Mouse (Mus musculus): ENCODE data around the gene Stum. TPM values are rescaled to one million over a fixed set of nuclear protein-coding genes. Genes with fewer than 3 reads are reported as not detected.
A peak's percentile ranks its signal among the peaks of the same experiment; 100 is the strongest.

Gene Stum
- polyA plus RNA-seq, 1 experiment from 2014 or later: 0.14 TPM

- peaks cover 44% of the 10 kb centered on the region for H3K4me1 ChIP-seq (replicated peaks; ENCODE audit: control insufficient read depth, insufficient read depth, low read length)
- H3K9me3 ChIP-seq (ENCODE audit: control insufficient read depth, low read length): no peaks in the 10 kb centered on the region
- H3K27me3 ChIP-seq (replicated peaks; ENCODE audit: control insufficient read depth, insufficient read depth, low read length): no peaks in the 10 kb centered on the region
- DNase-seq (ENCODE audit: low spot score) (no peak), ATAC-seq (replicated peaks; ENCODE audit: low FRiP score) (peak; percentile 11; the same call in 1 of the 2 replicates)
- H3K9ac ChIP-seq (ENCODE audit: low read depth, low read length): 0 out of 2 replicates have a peak overlapping the region, but pooled peaks have one; percentile 35
- H3K27ac ChIP-seq (ENCODE audit: low read depth, low read length): peak overlapping the region; percentile 77
- 38% methylated on average over 32 of the region's 32 CpGs for WGBS
- no peaks in the 10 kb centered on the region for H3K36me3 ChIP-seq (ENCODE audit: control insufficient read depth, insufficient read depth, low read length)
- peak overlapping the region; percentile 47 for H3K4me2 ChIP-seq
- no peak overlapping the region for H3K4me3 ChIP-seq (ENCODE audit: low read depth, low read length)
Observed at GRCm38 (mm10) chr1:180403694-180404606, 79.4 kb downstream of the Stum start.

GRCm38 (mm10) chr1:180403357-180403693 lies 80.0 kb downstream of the Stum start:
- Histone ChIP-seq H3K4me2 (peak overlapping the region; percentile 47), H3K36me3 (ENCODE audit: control insufficient read depth, insufficient read depth, low read length) (no peaks in the 10 kb centered on the region), H3K4me1 (replicated peaks; ENCODE audit: control insufficient read depth, insufficient read depth, low read length) (peaks cover 40% of the 10 kb centered on the region), H3K9ac (ENCODE audit: low read depth, low read length) (no peak overlapping the region), H3K27me3 (replicated peaks; ENCODE audit: control insufficient read depth, insufficient read depth, low read length) (no peaks in the 10 kb centered on the region), H3K27ac (ENCODE audit: low read depth, low read length) (peak overlapping the region; percentile 77), H3K9me3 (ENCODE audit: control insufficient read depth, low read length) (no peaks in the 10 kb centered on the region), H3K4me3 (ENCODE audit: low read depth, low read length) (no peak overlapping the region)
- 70% methylated on average over 8 of the region's 8 CpGs for WGBS
- no peak for DNase-seq (ENCODE audit: low spot score)
- no peak for ATAC-seq (replicated peaks; ENCODE audit: low FRiP score)

- no peaks in the 10 kb centered on the region for H3K27me3 ChIP-seq (replicated peaks; ENCODE audit: control insufficient read depth, insufficient read depth, low read length)
- 73% methylated on average over 11 of the region's 11 CpGs for WGBS
- H3K36me3 ChIP-seq (ENCODE audit: control insufficient read depth, insufficient read depth, low read length): no peaks in the 10 kb centered on the region
- H3K9me3 ChIP-seq (ENCODE audit: control insufficient read depth, low read length): no peaks in the 10 kb centered on the region
- no peak overlapping the region for H3K4me2 ChIP-seq
- H3K4me3 ChIP-seq (ENCODE audit: low read depth, low read length): no peak overlapping the region
- no peak overlapping the region for H3K9ac ChIP-seq (ENCODE audit: low read depth, low read length)
- H3K4me1 ChIP-seq (replicated peaks; ENCODE audit: control insufficient read depth, insufficient read depth, low read length): peaks cover 35% of the 10 kb centered on the region
- DNase-seq (ENCODE audit: low spot score) (no peak), ATAC-seq (replicated peaks; ENCODE audit: low FRiP score) (no peak)
- H3K27ac ChIP-seq (ENCODE audit: low read depth, low read length): peak overlapping the region; percentile 35; the same call in 1 of the 2 replicates
Observed at GRCm38 (mm10) chr1:180402481-180403081, 80.7 kb downstream of the Stum start.

- H3K9me3 ChIP-seq (ENCODE audit: control insufficient read depth, low read length): no peaks in the 10 kb centered on the region
- no peaks in the 10 kb centered on the region for H3K27me3 ChIP-seq (replicated peaks; ENCODE audit: control insufficient read depth, insufficient read depth, low read length)
- no peak overlapping the region for H3K9ac ChIP-seq (ENCODE audit: low read depth, low read length)
- no peak overlapping the region for H3K4me3 ChIP-seq (ENCODE audit: low read depth, low read length)
- no peak for ATAC-seq (replicated peaks; ENCODE audit: low FRiP score)
- H3K27ac ChIP-seq (ENCODE audit: low read depth, low read length): no peak overlapping the region; the same call in 1 of the 2 replicates
- peaks cover 31% of the 10 kb centered on the region for H3K4me1 ChIP-seq (replicated peaks; ENCODE audit: control insufficient read depth, insufficient read depth, low read length)
- H3K36me3 ChIP-seq (ENCODE audit: control insufficient read depth, insufficient read depth, low read length): no peaks in the 10 kb centered on the region
- 75% methylated on average over 6 of the region's 6 CpGs for WGBS
- no peak for DNase-seq (ENCODE audit: low spot score)
- H3K4me2 ChIP-seq: no peak overlapping the region
Observed at GRCm38 (mm10) chr1:180401725-180402124, 81.6 kb downstream of the Stum start.

GRCm38 (mm10) chr1:180400691-180401455 lies 82.4 kb downstream of the Stum start:
- Histone ChIP-seq H3K27ac (ENCODE audit: low read depth, low read length) (no peak overlapping the region), H3K36me3 (ENCODE audit: control insufficient read depth, insufficient read depth, low read length) (no peaks in the 10 kb centered on the region), H3K27me3 (replicated peaks; ENCODE audit: control insufficient read depth, insufficient read depth, low read length) (no peaks in the 10 kb centered on the region), H3K9ac (ENCODE audit: low read depth, low read length) (no peak overlapping the region), H3K4me3 (ENCODE audit: low read depth, low read length) (no peak overlapping the region), H3K4me2 (no peak overlapping the region), H3K9me3 (ENCODE audit: control insufficient read depth, low read length) (no peaks in the 10 kb centered on the region), H3K4me1 (replicated peaks; ENCODE audit: control insufficient read depth, insufficient read depth, low read length) (peaks cover 30% of the 10 kb centered on the region)
- 59% methylated on average over 4 of the region's 4 CpGs for WGBS
- no peak for ATAC-seq (replicated peaks; ENCODE audit: low FRiP score)
- no peak for DNase-seq (ENCODE audit: low spot score)

- Histone ChIP-seq H3K9ac (ENCODE audit: low read depth, low read length) (no peak overlapping the region), H3K36me3 (ENCODE audit: control insufficient read depth, insufficient read depth, low read length) (no peaks in the 10 kb centered on the region)
- 63% methylated on average over 3 of the region's 3 CpGs for WGBS
Observed at GRCm38 (mm10) chr1:180398446-180398845, 84.9 kb downstream of the Stum start.

GRCm38 (mm10) chr1:180397734-180398133 lies 85.6 kb downstream of the Stum start:
- H3K36me3 ChIP-seq (ENCODE audit: control insufficient read depth, insufficient read depth, low read length): no peaks in the 10 kb centered on the region
- H3K27ac ChIP-seq (ENCODE audit: low read depth, low read length): no peak overlapping the region
- H3K27me3 ChIP-seq (replicated peaks; ENCODE audit: control insufficient read depth, insufficient read depth, low read length): no peaks in the 10 kb centered on the region
- ATAC-seq (replicated peaks; ENCODE audit: low FRiP score) (no peak), DNase-seq (ENCODE audit: low spot score) (no peak)
- H3K4me1 ChIP-seq (replicated peaks; ENCODE audit: control insufficient read depth, insufficient read depth, low read length): peaks cover 6% of the 10 kb centered on the region
- H3K9me3 ChIP-seq (ENCODE audit: control insufficient read depth, low read length): no peaks in the 10 kb centered on the region
- no peak overlapping the region for H3K4me3 ChIP-seq (ENCODE audit: low read depth, low read length)
- 76% methylated on average over 5 of the region's 5 CpGs for WGBS
- no peak overlapping the region for H3K9ac ChIP-seq (ENCODE audit: low read depth, low read length)
- H3K4me2 ChIP-seq: no peak overlapping the region

More at GRCm38 (mm10) chr1:180398446-180398845, 84.9 kb downstream of the Stum start:
- no peaks in the 10 kb centered on the region for H3K27me3 ChIP-seq (replicated peaks; ENCODE audit: control insufficient read depth, insufficient read depth, low read length)
- H3K4me1 ChIP-seq (replicated peaks; ENCODE audit: control insufficient read depth, insufficient read depth, low read length): peaks cover 8% of the 10 kb centered on the region
- no peaks in the 10 kb centered on the region for H3K9me3 ChIP-seq (ENCODE audit: control insufficient read depth, low read length)
- H3K4me2 ChIP-seq: no peak overlapping the region
- H3K4me3 ChIP-seq (ENCODE audit: low read depth, low read length): no peak overlapping the region
- H3K27ac ChIP-seq (ENCODE audit: low read depth, low read length): no peak overlapping the region
- DNase-seq (ENCODE audit: low spot score) (no peak), ATAC-seq (replicated peaks; ENCODE audit: low FRiP score) (no peak)

- H3K9me3 ChIP-seq (ENCODE audit: control insufficient read depth, low read length): no peaks in the 10 kb centered on the region
- H3K4me1 ChIP-seq (replicated peaks; ENCODE audit: control insufficient read depth, insufficient read depth, low read length): peaks cover 14% of the 10 kb centered on the region
- ATAC-seq (replicated peaks; ENCODE audit: low FRiP score) (no peak), DNase-seq (ENCODE audit: low spot score) (no peak)
- H3K36me3 ChIP-seq (ENCODE audit: control insufficient read depth, insufficient read depth, low read length): no peaks in the 10 kb centered on the region
- no peaks in the 10 kb centered on the region for H3K27me3 ChIP-seq (replicated peaks; ENCODE audit: control insufficient read depth, insufficient read depth, low read length)
- no peak overlapping the region for H3K4me3 ChIP-seq (ENCODE audit: low read depth, low read length)
- 91% methylated on average over 12 of the region's 12 CpGs for WGBS
- no peak overlapping the region for H3K27ac ChIP-seq (ENCODE audit: low read depth, low read length)
- no peak overlapping the region for H3K4me2 ChIP-seq
- H3K9ac ChIP-seq (ENCODE audit: low read depth, low read length): no peak overlapping the region
Observed at GRCm38 (mm10) chr1:180393873-180394272, 89.4 kb downstream of the Stum start.

Measured in liver, embryonic 11.5 days (tissue).